Mouse (Mus musculus): ENCODE measurements around the gene Opcml. TPM values are rescaled to one million over a fixed set of nuclear protein-coding genes. Genes with fewer than 3 reads are reported as not detected.

Gene Opcml
- polyA plus RNA-seq, 2 experiments = 3.7 to 5.5 TPM

DNA sequence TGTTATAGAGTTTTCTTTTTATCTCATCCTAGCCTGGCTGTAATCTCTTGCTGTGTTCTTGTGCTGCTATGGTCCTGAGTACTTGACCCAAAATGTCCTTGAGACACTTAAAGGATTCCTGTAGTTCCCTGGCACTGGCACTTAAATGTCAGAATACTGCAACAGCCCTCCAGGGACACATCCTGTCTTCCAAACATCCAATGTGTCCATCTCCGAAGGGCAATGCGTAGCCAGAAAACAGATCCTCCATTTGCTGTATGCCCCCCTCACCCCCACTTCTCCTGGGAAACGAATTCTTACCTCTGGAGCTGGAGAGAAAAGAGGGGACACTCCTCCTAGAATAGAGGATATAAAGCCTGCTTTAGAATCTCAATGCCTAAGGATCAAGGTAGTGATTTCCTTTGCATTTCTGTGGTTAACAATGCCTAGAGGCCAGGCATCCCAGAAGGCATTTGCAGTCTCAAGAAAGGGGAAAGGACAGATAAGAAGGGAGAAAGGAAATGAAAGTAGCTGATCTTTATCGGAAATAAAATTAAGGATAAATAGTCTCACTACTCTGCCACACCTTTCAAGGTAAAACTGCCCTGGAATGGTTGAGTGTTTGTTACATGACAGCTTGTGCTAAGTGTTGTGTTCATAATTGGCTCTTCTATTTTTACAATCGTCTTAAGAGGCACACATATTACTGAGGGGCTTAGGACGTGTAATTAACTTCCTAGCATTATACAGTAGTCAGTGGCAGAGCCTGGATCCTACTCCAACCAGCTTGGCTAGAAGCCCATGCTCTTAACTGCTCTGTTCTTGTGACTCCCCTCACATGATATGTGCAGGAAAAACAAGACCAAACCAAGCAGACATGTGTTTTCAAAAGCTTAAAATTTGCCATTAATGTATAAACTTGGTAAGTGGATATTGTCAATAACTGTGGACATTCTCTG is 823.4 kb downstream of the Opcml start:
- H3K27me3 ChIP-seq (ENCODE audit: control insufficient read depth, insufficient read depth, low read length) = no peaks in the 10 kb centered on the region
- H3K9ac ChIP-seq (ENCODE audit: low read depth, low read length, severe bottlenecking) = no peak overlapping the region
- no peak overlapping the region for H3K4me3 ChIP-seq (replicated peaks; ENCODE audit: low read length)
- DNase-seq (ENCODE audit: low spot score) = no peak
- H3K27ac ChIP-seq (replicated peaks; ENCODE audit: low read depth, low read length) = no peak overlapping the region
- H3K4me1 ChIP-seq (ENCODE audit: control insufficient read depth, insufficient read depth, low read length) = no peaks in the 10 kb centered on the region; the same call in 1 of the 2 replicates
- no peak for ATAC-seq (ENCODE audit: low FRiP score, low read depth)
- no peak overlapping the region for H3K4me2 ChIP-seq (replicated peaks; ENCODE audit: low read depth, low read length, severe bottlenecking)
- no peaks in the 10 kb centered on the region for H3K9me3 ChIP-seq (ENCODE audit: control insufficient read depth, low read length)
- no peaks in the 10 kb centered on the region for H3K36me3 ChIP-seq (ENCODE audit: control insufficient read depth, insufficient read depth, low read length)
- 39% methylated on average over 6 of the region's 6 CpGs for WGBS
- TF ChIP-seq POLR2A (IDR thresholded peaks at IDR 0.05; ENCODE audit: borderline replicate concordance, extremely low read depth, insufficient read depth, insufficient read length) = no peak

DNA sequence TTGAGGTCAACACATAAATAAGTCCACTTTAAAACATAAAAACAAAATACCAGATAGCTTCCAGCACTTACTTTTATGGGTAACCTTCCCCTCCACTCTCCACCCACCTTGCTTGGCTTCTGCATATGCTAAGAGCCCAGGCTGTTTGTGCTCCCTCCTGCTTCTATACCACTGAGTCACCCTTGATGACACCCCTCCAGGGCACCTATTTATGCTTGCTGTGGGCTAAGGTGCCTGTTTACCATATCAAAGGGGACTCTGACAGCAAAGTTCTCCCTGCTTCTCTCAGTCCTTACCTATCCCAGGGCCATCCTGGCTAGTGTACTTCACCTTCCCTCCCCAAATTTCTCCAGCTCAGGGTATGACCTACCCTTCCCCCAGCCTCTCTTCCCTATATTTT is 824.9 kb downstream of the Opcml start:
- ATAC-seq (ENCODE audit: low FRiP score, low read depth) = no peak
- no peak overlapping the region for H3K4me2 ChIP-seq (replicated peaks; ENCODE audit: low read depth, low read length, severe bottlenecking)
- TF ChIP-seq POLR2A (IDR thresholded peaks at IDR 0.05; ENCODE audit: borderline replicate concordance, extremely low read depth, insufficient read depth, insufficient read length) = no peak
- DNase-seq (ENCODE audit: low spot score) = no peak
- H3K4me3 ChIP-seq (replicated peaks; ENCODE audit: low read length) = no peak overlapping the region
- no peaks in the 10 kb centered on the region for H3K9me3 ChIP-seq (ENCODE audit: control insufficient read depth, low read length)
- H3K9ac ChIP-seq (ENCODE audit: low read depth, low read length, severe bottlenecking) = no peak overlapping the region
- H3K36me3 ChIP-seq (ENCODE audit: control insufficient read depth, insufficient read depth, low read length) = no peaks in the 10 kb centered on the region
- H3K27ac ChIP-seq (replicated peaks; ENCODE audit: low read depth, low read length) = no peak overlapping the region
- H3K4me1 ChIP-seq (ENCODE audit: control insufficient read depth, insufficient read depth, low read length) = no peaks in the 10 kb centered on the region; the same call in 1 of the 2 replicates
- no peaks in the 10 kb centered on the region for H3K27me3 ChIP-seq (ENCODE audit: control insufficient read depth, insufficient read depth, low read length)

DNA sequence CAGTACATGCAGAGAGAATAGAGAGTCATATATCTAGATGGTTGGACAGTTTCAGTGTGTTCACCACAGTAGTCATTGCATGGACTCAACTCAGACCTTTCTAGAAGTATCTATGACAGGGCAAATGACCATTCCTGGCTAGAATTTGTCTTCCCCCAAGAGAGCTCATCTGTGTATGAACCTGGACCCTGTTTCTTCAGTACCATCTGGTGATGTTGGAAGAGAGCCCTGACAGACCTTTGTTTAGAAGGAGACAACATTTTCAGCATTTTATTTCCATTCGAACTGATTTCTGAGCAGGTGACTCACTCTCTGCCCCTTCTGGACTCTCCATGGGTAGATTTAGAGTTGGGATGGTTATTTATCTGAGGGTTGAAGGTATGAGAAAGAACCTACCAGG is 827.1 kb downstream of the Opcml start:
- Histone ChIP-seq H3K36me3 (ENCODE audit: control insufficient read depth, insufficient read depth, low read length) (no peaks in the 10 kb centered on the region), H3K4me2 (replicated peaks; ENCODE audit: low read depth, low read length, severe bottlenecking) (no peak overlapping the region), H3K4me3 (replicated peaks; ENCODE audit: low read length) (no peak overlapping the region), H3K9ac (ENCODE audit: low read depth, low read length, severe bottlenecking) (no peak overlapping the region), H3K4me1 (ENCODE audit: control insufficient read depth, insufficient read depth, low read length) (no peaks in the 10 kb centered on the region; the same call in 1 of the 2 replicates), H3K27ac (replicated peaks; ENCODE audit: low read depth, low read length) (no peak overlapping the region), H3K9me3 (ENCODE audit: control insufficient read depth, low read length) (no peaks in the 10 kb centered on the region), H3K27me3 (ENCODE audit: control insufficient read depth, insufficient read depth, low read length) (no peaks in the 10 kb centered on the region)
- no peak for DNase-seq (ENCODE audit: low spot score)
- no peak for ATAC-seq (ENCODE audit: low FRiP score, low read depth)
- WGBS = 77% methylated on average over 1 of the region's 1 CpGs
- no peak for TF ChIP-seq POLR2A (IDR thresholded peaks at IDR 0.05; ENCODE audit: borderline replicate concordance, extremely low read depth, insufficient read depth, insufficient read length)

DNA sequence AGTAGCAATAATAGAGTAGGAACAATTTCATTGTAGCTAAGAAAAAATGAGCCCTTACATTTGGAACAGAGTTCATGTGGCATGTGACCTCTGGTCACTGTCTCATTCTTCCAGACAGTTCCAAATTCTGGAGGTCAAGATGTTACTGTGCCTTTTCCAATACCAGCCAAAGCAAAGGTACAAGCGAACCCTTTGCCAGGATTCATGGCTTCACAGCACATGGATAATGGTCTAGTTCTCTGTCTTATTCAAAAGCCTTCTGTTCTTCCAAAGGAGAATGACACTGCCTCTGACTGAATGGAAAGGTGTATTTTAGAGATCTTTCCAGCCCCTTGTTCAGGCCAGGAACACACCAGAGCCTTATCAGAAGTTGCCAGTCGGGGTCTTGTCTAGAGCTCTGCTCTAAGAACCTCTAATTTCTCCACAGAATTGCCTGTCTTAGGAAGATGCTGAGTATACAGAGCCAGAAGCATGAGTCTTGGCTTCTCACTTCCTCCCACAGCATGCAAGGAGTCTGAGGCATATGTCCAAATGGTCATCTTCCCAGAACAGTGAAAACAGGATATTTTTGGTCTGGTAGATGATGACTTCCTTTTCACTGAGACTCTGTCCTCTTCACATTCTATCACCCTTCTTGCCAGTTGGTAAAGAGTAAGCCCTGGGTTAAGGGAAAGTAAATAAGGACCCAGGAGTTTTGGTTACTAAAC is 827.8 kb downstream of the Opcml start:
- Histone ChIP-seq H3K36me3 (ENCODE audit: control insufficient read depth, insufficient read depth, low read length) (no peaks in the 10 kb centered on the region), H3K9me3 (ENCODE audit: control insufficient read depth, low read length) (no peaks in the 10 kb centered on the region), H3K4me2 (replicated peaks; ENCODE audit: low read depth, low read length, severe bottlenecking) (no peak overlapping the region), H3K27me3 (ENCODE audit: control insufficient read depth, insufficient read depth, low read length) (no peaks in the 10 kb centered on the region), H3K9ac (ENCODE audit: low read depth, low read length, severe bottlenecking) (no peak overlapping the region), H3K27ac (replicated peaks; ENCODE audit: low read depth, low read length) (no peak overlapping the region), H3K4me1 (ENCODE audit: control insufficient read depth, insufficient read depth, low read length) (no peaks in the 10 kb centered on the region; the same call in 1 of the 2 replicates), H3K4me3 (replicated peaks; ENCODE audit: low read length) (no peak overlapping the region)
- DNase-seq (ENCODE audit: low spot score) (no peak), ATAC-seq (ENCODE audit: low FRiP score, low read depth) (no peak)
- WGBS = 66% methylated on average over 2 of the region's 2 CpGs
- no peak for TF ChIP-seq POLR2A (IDR thresholded peaks at IDR 0.05; ENCODE audit: borderline replicate concordance, extremely low read depth, insufficient read depth, insufficient read length)

DNA sequence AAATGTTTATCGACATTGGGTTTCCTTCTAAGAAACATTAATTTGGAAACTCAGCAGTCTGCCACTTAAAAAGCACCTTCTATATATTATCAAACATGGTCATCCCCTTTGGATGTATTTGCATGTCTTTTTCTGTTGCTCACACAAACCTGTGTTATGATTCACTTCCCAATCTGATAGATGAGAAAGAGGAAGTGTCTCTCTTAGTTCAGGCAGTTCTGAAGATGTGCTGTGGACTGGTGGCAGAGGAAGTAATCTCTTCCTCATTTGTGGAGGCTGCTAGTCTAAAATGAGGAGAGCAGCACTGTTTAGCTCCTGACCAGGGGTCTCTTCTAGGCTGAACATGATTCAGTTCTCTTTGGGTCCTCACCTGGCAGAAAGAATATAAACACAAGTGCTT is 831.4 kb downstream of the Opcml start:
- Histone ChIP-seq H3K27me3 (ENCODE audit: control insufficient read depth, insufficient read depth, low read length) (no peaks in the 10 kb centered on the region), H3K4me2 (replicated peaks; ENCODE audit: low read depth, low read length, severe bottlenecking) (no peak overlapping the region), H3K36me3 (ENCODE audit: control insufficient read depth, insufficient read depth, low read length) (no peaks in the 10 kb centered on the region), H3K4me3 (replicated peaks; ENCODE audit: low read length) (no peak overlapping the region), H3K27ac (replicated peaks; ENCODE audit: low read depth, low read length) (no peak overlapping the region), H3K9me3 (ENCODE audit: control insufficient read depth, low read length) (no peaks in the 10 kb centered on the region), H3K4me1 (ENCODE audit: control insufficient read depth, insufficient read depth, low read length) (no peaks in the 10 kb centered on the region), H3K9ac (ENCODE audit: low read depth, low read length, severe bottlenecking) (no peak overlapping the region)
- ATAC-seq (ENCODE audit: low FRiP score, low read depth) = no peak
- TF ChIP-seq POLR2A (IDR thresholded peaks at IDR 0.05; ENCODE audit: borderline replicate concordance, extremely low read depth, insufficient read depth, insufficient read length) = no peak
- no peak for DNase-seq (ENCODE audit: low spot score)
- WGBS = 94% methylated on average over 1 of the region's 1 CpGs

Data from limb, embryonic 14.5 days (tissue).